Mouse (Mus musculus) neural tube, embryonic 12.5 days (tissue): ENCODE data around the gene Rsad2. TPM values are rescaled to one million over a fixed set of nuclear protein-coding genes. Genes with fewer than 3 reads are reported as not detected.

Experiments
- ATAC-seq: fragments of 200-750 bp; cut with Nextera tagmentation; 2 replicates; pipeline ENCODE4 v1.8.0; 2017; ENCODE audit warnings: low read depth, mild to moderate bottlenecking, moderate TSS enrichment, moderate library complexity; ENCODE audit not compliant: low FRiP score
- H3K27ac ChIP-seq: fragments of 300-500 bp; sonication (generic); 2 replicates; pipeline ENCODE4 v1.5.1; 2016
- H3K27me3 ChIP-seq: fragments of 300-500 bp; sonication (generic); replicated peaks from 2 replicates; pipeline ENCODE4 v1.6.1; 2016; ENCODE audit warnings: mild to moderate bottlenecking
- H3K36me3 ChIP-seq: fragments of 300-500 bp; sonication (generic); 2 replicates; pipeline ENCODE4 v1.6.1; 2016; ENCODE audit warnings: mild to moderate bottlenecking
- H3K4me1 ChIP-seq: fragments of 300-500 bp; sonication (generic); 2 replicates; pipeline ENCODE4 v1.6.1; 2016
- H3K4me2 ChIP-seq: fragments of 300-500 bp; sonication (generic); replicated peaks from 2 replicates; pipeline ENCODE4 v1.6.1; 2016; ENCODE audit warnings: mild to moderate bottlenecking
- H3K4me3 ChIP-seq: fragments of 300-500 bp; sonication (generic); 2 replicates; pipeline ENCODE4 v1.5.1; 2016
- H3K9ac ChIP-seq: fragments of 300-500 bp; sonication (generic); 2 replicates; pipeline ENCODE4 v1.6.1; 2016; ENCODE audit warnings: mild to moderate bottlenecking
- H3K9me3 ChIP-seq: fragments of 300-500 bp; sonication (generic); 2 replicates; pipeline ENCODE4 v1.6.1; 2016; ENCODE audit warnings: mild to moderate bottlenecking
- WGBS: fragments of 180-500 bp; shearing (Covaris S2); methylation state at CpG from one replicate; pipeline ENCODE4 v1.1.7; 2016; 5-methylcytosine and 5-hydroxymethylcytosine counted together
- polyA plus RNA-seq: library from polyadenylated mRNA; unstranded; fragments of >200 nt; fragmentation: Nextera tagmentation; extraction: Ambion mirVana; gene quantifications from 2 replicates; pipeline ENCODE4 v1.2.1, GENCODE M21; 2016

Rsad2 gene
- polyA plus RNA-seq, 1 experiment from 2014 or later = 0.67 TPM

DNA sequence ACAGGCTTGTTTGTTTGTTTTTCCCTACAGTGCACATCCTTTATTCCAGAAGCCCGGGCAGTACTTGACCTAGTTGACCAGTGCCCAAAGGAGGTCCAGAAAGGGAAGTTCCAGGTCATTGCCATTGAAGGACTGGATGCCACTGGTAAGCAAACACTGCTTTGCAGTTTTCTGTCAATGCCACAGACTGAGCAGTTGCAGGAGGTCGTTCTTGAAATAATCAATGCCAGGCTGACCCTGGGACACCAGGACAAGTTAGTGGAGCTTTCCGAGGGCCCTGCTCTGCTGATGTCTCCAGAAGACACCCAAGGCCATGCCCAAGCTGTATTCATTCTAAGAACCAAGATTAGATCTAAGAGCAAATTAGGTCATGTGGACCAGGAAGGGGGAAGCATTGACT, 15.1 kb upstream of the Rsad2 start:
- H3K9me3 ChIP-seq = no peaks in the 10 kb centered on the region
- H3K4me1 ChIP-seq = peaks cover 23% of the 10 kb centered on the region
- H3K27me3 ChIP-seq = no peaks in the 10 kb centered on the region
- H3K36me3 ChIP-seq = no peaks in the 10 kb centered on the region
- no peak overlapping the region for H3K27ac ChIP-seq
- ATAC-seq = no peak
- WGBS = 68% methylated on average over 3 of the region's 3 CpGs
- peak overlapping the region; percentile 98; the same call in 1 of the 2 replicates for H3K4me2 ChIP-seq
- H3K9ac ChIP-seq = no peak overlapping the region
- H3K4me3 ChIP-seq = no peak overlapping the region

GRCm38 (mm10) chr12:26470042-26470409, 13.8 kb upstream of the Rsad2 start:
- Histone ChIP-seq H3K4me1 (peaks cover 23% of the 10 kb centered on the region), H3K27ac (0 out of 2 replicates have a peak overlapping the region, but pooled peaks have one; percentile 80), H3K4me3 (peak overlapping the region; percentile 65), H3K9ac (peak overlapping the region; percentile 85), H3K27me3 (no peaks in the 10 kb centered on the region), H3K9me3 (no peaks in the 10 kb centered on the region), H3K4me2 (peak overlapping the region; percentile 98), H3K36me3 (no peaks in the 10 kb centered on the region)
- 30% methylated on average over 6 of the region's 6 CpGs for WGBS
- ATAC-seq = no peak

GRCm38 (mm10) chr12:26469098-26470041, 13.1 kb upstream of the Rsad2 start, which contains the start of gene Cmpk2:
Cmpk2 (plus strand) TSS chr12:26469204.
- no peaks in the 10 kb centered on the region for H3K9me3 ChIP-seq
- under 1% methylated on average over 69 of the region's 69 CpGs for WGBS
- peak within 1 kb of the TSS; percentile 85 for H3K9ac ChIP-seq
- H3K4me1 ChIP-seq = peaks cover 23% of the 10 kb centered on the region
- peak within 1 kb of the TSS; percentile 80 for H3K27ac ChIP-seq
- peak; percentile 87 for ATAC-seq
- H3K4me2 ChIP-seq = peak within 1 kb of the TSS; percentile 98
- no peaks in the 10 kb centered on the region for H3K27me3 ChIP-seq
- H3K4me3 ChIP-seq = peak within 1 kb of the TSS; percentile 65
- no peaks in the 10 kb centered on the region for H3K36me3 ChIP-seq

DNA sequence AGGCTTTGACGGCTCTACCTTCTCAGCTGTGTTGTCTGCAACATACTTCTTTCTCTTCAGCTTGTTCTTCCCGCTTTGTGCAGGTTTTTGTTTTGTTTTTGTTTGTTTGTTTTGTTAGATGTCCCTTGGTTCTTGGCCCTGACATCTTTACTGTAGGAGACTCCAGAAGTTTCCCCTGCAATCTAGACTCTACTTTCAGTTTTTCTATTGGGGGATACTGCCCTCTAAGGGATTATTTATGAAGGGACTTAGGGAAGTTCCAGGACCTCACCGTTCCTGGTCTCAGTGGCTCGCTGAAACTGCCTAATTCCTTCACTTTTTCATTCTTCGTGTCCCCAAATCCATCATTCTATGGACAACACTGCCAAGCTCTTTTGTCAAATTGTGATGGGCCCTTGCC, 9.3 kb upstream of the Rsad2 start:
- Histone ChIP-seq H3K4me2 (no peak overlapping the region), H3K27ac (no peak overlapping the region), H3K9me3 (no peaks in the 10 kb centered on the region), H3K4me3 (no peak overlapping the region), H3K36me3 (no peaks in the 10 kb centered on the region), H3K9ac (no peak overlapping the region), H3K4me1 (peaks cover 17% of the 10 kb centered on the region), H3K27me3 (no peaks in the 10 kb centered on the region)
- 62% methylated on average over 5 of the region's 5 CpGs for WGBS
- no peak for ATAC-seq

DNA sequence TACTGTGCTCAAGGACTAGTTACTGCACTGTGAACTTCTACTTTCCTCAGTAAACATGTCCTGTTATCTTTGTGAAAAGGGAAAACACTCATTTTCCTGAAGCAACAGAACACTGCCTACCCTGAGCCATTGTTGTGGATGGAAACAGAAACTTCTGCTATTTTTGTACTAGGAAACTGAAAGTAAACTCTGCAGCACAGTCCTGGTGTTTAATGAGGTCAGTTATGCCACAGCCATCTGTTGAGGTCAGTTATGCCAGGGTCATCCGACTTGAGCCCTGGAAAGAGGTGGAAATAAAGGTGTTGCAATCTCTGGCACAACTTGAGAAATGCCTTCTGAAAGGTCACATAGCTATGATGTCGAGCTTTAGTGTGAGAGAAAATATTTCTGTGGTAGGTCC, 3.8 kb upstream of the Rsad2 start:
- H3K9me3 ChIP-seq = no peaks in the 10 kb centered on the region
- WGBS = 74% methylated on average over 2 of the region's 2 CpGs
- no peak overlapping the region for H3K4me2 ChIP-seq
- H3K4me3 ChIP-seq = no peak overlapping the region
- no peaks in the 10 kb centered on the region for H3K36me3 ChIP-seq
- H3K27me3 ChIP-seq = no peaks in the 10 kb centered on the region
- no peak overlapping the region for H3K27ac ChIP-seq
- ATAC-seq = no peak
- peaks cover 9% of the 10 kb centered on the region; the same call in 1 of the 2 replicates for H3K4me1 ChIP-seq
- no peak overlapping the region for H3K9ac ChIP-seq

- Histone ChIP-seq H3K9me3 (no peaks in the 10 kb centered on the region), H3K36me3 (no peaks in the 10 kb centered on the region), H3K4me2 (no peak overlapping the region), H3K4me1 (peaks cover 9% of the 10 kb centered on the region; the same call in 1 of the 2 replicates), H3K9ac (no peak overlapping the region), H3K27ac (no peak overlapping the region), H3K4me3 (no peak overlapping the region), H3K27me3 (no peaks in the 10 kb centered on the region)
- 66% methylated on average over 5 of the region's 5 CpGs for WGBS
- ATAC-seq = no peak
Measured at GRCm38 (mm10) chr12:26454682-26455081, 1.6 kb downstream of the Rsad2 start.

- no peaks in the 10 kb centered on the region for H3K36me3 ChIP-seq
- ATAC-seq = no peak
- H3K27ac ChIP-seq = no peak overlapping the region
- no peaks in the 10 kb centered on the region for H3K27me3 ChIP-seq
- H3K9ac ChIP-seq = no peak overlapping the region
- H3K4me3 ChIP-seq = no peak overlapping the region
- H3K9me3 ChIP-seq = no peaks in the 10 kb centered on the region
- WGBS = 74% methylated on average over 4 of the region's 4 CpGs
- peaks cover 9% of the 10 kb centered on the region; the same call in 1 of the 2 replicates for H3K4me1 ChIP-seq
- no peak overlapping the region for H3K4me2 ChIP-seq
Measured at GRCm38 (mm10) chr12:26452951-26453350, 3.3 kb downstream of the Rsad2 start.

DNA sequence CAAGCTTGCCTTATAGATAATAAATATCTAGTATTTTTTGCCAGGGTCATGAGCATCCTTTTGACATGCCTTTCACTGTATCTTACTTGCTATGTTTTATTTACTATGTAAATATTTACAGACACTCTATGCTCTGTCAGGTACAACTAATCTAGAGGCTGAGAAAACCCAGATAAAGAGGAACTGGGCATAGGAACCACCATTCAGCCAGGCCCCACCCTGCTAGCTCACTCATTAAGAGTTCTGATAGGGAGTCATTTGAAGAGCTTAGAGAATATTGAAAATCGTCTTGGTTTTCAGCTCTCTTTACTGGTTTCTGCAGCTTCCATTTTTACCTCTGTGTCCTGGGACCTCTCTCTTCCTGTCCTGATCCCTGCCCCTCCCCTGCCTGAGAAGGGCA, 5.1 kb downstream of the Rsad2 start:
- Histone ChIP-seq H3K9me3 (no peaks in the 10 kb centered on the region), H3K27me3 (no peaks in the 10 kb centered on the region), H3K4me2 (no peak overlapping the region), H3K9ac (no peak overlapping the region), H3K36me3 (no peaks in the 10 kb centered on the region), H3K27ac (no peak overlapping the region), H3K4me3 (no peak overlapping the region), H3K4me1 (peaks cover 5% of the 10 kb centered on the region; the same call in 1 of the 2 replicates)
- 60% methylated on average over 1 of the region's 1 CpGs for WGBS
- ATAC-seq = no peak

DNA sequence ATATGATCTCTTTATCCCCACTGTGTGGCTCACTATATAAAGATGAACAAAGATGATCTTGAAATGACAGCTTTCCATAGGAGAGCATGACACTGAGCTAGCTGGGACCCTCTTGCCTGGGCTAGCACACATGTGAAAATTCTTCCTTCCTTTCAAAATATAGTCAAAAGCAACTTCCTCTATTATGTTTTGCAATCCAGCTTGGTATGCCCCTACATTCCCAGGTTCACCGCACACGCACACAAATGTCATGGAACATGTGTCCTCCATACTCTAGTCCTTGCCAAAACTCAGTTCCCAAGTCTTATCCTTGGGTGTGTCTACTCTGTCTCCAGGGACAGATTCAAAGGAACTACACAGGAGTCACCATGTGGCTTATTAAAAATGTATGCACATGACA, 6.8 kb downstream of the Rsad2 start:
- H3K4me2 ChIP-seq = no peak overlapping the region
- no peaks in the 10 kb centered on the region for H3K36me3 ChIP-seq
- H3K27me3 ChIP-seq = no peaks in the 10 kb centered on the region
- H3K9ac ChIP-seq = no peak overlapping the region
- ATAC-seq = no peak
- no peak overlapping the region for H3K4me3 ChIP-seq
- no peak overlapping the region for H3K27ac ChIP-seq
- no peaks in the 10 kb centered on the region for H3K9me3 ChIP-seq
- WGBS = 95% methylated on average over 2 of the region's 2 CpGs
- no peaks in the 10 kb centered on the region for H3K4me1 ChIP-seq

GRCm38 (mm10) chr12:26446377-26447045, 9.7 kb downstream of the Rsad2 start:
- no peaks in the 10 kb centered on the region for H3K36me3 ChIP-seq

DNA sequence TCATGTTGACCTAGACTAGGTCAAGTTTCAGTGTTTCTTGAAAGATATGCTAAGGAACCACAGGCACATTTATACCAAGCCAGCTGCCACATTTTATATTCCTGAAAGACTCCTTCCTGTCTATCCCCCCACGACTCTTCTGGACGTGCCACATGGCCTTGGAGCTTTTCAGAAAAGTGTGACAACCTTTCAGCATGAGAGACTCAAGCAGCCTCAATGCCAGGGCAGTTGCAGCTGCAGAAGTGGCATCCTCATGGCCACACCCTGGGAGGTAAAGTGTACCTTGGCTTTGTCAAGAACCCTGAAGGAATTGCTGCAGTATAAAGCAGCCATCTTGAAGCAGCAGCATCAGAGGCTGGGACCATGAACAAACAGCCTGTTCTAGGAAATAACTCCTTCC, 11.7 kb downstream of the Rsad2 start:
- Histone ChIP-seq H3K9ac (no peak overlapping the region), H3K4me1 (no peaks in the 10 kb centered on the region), H3K27ac (no peak overlapping the region), H3K4me2 (no peak overlapping the region), H3K4me3 (no peak overlapping the region), H3K9me3 (no peaks in the 10 kb centered on the region), H3K27me3 (no peaks in the 10 kb centered on the region), H3K36me3 (no peaks in the 10 kb centered on the region)
- no peak for ATAC-seq
- 89% methylated on average over 2 of the region's 2 CpGs for WGBS

More at GRCm38 (mm10) chr12:26446377-26447045, 9.7 kb downstream of the Rsad2 start:
- no peak overlapping the region for H3K9ac ChIP-seq
- no peaks in the 10 kb centered on the region for H3K9me3 ChIP-seq
- WGBS = 79% methylated on average over 4 of the region's 4 CpGs
- H3K27me3 ChIP-seq = no peaks in the 10 kb centered on the region
- ATAC-seq = no peak
- no peaks in the 10 kb centered on the region for H3K4me1 ChIP-seq
- no peak overlapping the region for H3K4me3 ChIP-seq
- no peak overlapping the region for H3K4me2 ChIP-seq
- H3K27ac ChIP-seq = no peak overlapping the region

DNA sequence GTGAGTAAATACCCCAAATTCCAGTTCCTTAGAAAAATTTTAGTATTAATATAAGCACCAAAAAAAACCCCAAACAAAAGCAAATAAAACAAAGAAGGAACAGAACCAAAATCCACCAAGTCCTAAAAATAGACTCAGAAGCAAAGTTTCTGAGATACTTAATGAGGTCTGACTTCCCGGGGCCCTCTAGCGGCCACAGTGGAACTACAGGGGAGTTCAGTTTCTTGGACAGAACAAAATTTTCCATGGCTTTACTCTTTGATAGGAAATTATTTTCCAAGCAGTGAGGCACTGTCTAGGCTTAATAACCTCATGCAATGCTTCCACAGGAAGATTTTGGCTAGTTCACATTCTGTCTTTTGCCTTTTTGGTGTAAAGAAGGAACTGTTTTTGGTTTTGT, 12.2 kb downstream of the Rsad2 start:
- 3% methylated on average over 2 of the region's 2 CpGs for WGBS
- no peak overlapping the region for H3K4me2 ChIP-seq
- H3K27me3 ChIP-seq = no peaks in the 10 kb centered on the region
- H3K9me3 ChIP-seq = no peaks in the 10 kb centered on the region
- no peaks in the 10 kb centered on the region for H3K4me1 ChIP-seq
- no peaks in the 10 kb centered on the region for H3K36me3 ChIP-seq
- ATAC-seq = no peak
- no peak overlapping the region for H3K27ac ChIP-seq
- no peak overlapping the region for H3K4me3 ChIP-seq
- H3K9ac ChIP-seq = no peak overlapping the region
